Mouse (Mus musculus) embryonic facial prominence, embryonic 13.5 days (tissue): ENCODE measurements around the gene Siah2. TPM values are rescaled to one million over a fixed set of nuclear protein-coding genes. Genes with fewer than 3 reads are reported as not detected.

Experiments used
- ATAC-seq: fragments of 200-750 bp; cut with Nextera tagmentation; 2 replicates; pipeline ENCODE4 v1.8.0; 2017; ENCODE audit warnings: low read depth; ENCODE audit not compliant: insufficient number of reproducible peaks, insufficient read depth, low FRiP score, low TSS enrichment
- H3K27ac ChIP-seq: fragments of 300-500 bp; sonication (generic); 2 replicates; pipeline ENCODE4 v1.5.1; 2015; ENCODE audit warnings: moderate library complexity, mild to moderate bottlenecking, inconsistent platforms
- H3K27me3 ChIP-seq: fragments of 300-500 bp; sonication (generic); 2 replicates; pipeline ENCODE4 v1.6.1; 2015; ENCODE audit warnings: mild to moderate bottlenecking, inconsistent platforms
- H3K36me3 ChIP-seq: fragments of 300-500 bp; sonication (generic); 2 replicates; pipeline ENCODE4 v1.6.1; 2015; ENCODE audit warnings: mild to moderate bottlenecking, inconsistent platforms
- H3K4me1 ChIP-seq: fragments of 300-500 bp; sonication (generic); 2 replicates; pipeline ENCODE4 v1.6.1; 2015; ENCODE audit warnings: inconsistent platforms
- H3K4me2 ChIP-seq: fragments of 300-500 bp; sonication (generic); 2 replicates; pipeline ENCODE4 v1.6.1; 2015; ENCODE audit warnings: moderate library complexity, mild to moderate bottlenecking, inconsistent platforms
- H3K4me3 ChIP-seq: fragments of 300-500 bp; sonication (generic); 2 replicates; pipeline ENCODE4 v1.5.1; 2015; ENCODE audit warnings: mild to moderate bottlenecking, inconsistent platforms
- H3K9ac ChIP-seq: fragments of 300-500 bp; sonication (generic); 2 replicates; pipeline ENCODE4 v1.6.1; 2015; ENCODE audit warnings: mild to moderate bottlenecking, inconsistent platforms
- H3K9me3 ChIP-seq: fragments of 300-500 bp; sonication (generic); 2 replicates; pipeline ENCODE4 v1.6.1; 2016; ENCODE audit warnings: inconsistent platforms
- WGBS: fragments of 180-500 bp; shearing (Covaris S2); methylation state at CpG from one replicate; pipeline ENCODE4 v1.1.7; 2015; ENCODE audit warnings: mixed read lengths; 5-methylcytosine and 5-hydroxymethylcytosine counted together
- polyA plus RNA-seq: library from polyadenylated mRNA; unstranded; fragments of >200 nt; fragmentation: Nextera tagmentation; extraction: Ambion mirVana; gene quantifications from 2 replicates; pipeline ENCODE4 v1.2.1, GENCODE M21; 2015

Gene Siah2
- polyA plus RNA-seq, result 5.3 and 5.5 TPM in 2 replicates

DNA sequence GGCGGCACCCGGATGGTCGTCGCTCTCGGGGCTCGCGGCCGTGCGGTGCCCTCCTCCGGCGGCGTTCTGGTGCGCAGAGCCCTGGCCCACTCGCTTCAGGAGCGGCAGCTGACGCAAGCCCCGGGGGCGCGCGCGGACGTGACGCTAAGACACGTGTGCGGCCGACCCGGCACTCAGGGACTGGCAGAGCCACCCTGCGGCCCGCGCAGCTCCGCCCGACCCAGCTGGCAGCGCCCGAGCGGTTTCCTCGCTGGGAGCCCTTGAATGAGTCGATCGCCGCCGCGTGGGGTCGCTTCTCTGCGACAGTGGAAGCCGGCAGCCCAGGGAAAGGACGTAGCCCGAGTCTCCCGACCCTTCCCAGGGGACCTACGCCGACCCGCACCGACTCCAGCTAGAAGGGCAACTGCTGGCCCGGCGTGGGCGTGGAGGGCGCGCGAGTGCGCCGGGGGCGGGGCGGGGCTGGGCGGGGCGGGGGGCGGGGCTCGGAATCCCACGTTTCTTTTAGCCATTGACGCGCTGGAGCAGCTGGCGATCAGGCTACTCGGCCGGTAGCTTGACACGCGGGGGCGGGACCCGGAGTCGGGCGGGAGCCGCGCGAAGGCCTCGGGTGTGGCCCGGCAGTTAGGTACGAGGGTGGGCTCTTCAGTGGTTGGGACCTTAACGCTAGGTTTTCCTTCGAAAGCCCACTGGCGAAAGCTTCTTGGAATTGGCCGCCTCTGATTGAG is at the start of gene Siah2:
TSS of gene Siah2 (minus strand) at position 404 of the 725 bp plus-strand sequence.
- peak within 1 kb of the TSS; percentile 92 for H3K4me2 ChIP-seq
- peak; percentile 93 for ATAC-seq
- peaks cover 8% of the 10 kb centered on the region for H3K27me3 ChIP-seq
- under 1% methylated on average over 76 of the region's 87 CpGs for WGBS
- peak within 1 kb of the TSS; percentile 85 for H3K27ac ChIP-seq
- H3K9me3 ChIP-seq, result no peaks in the 10 kb centered on the region
- H3K4me3 ChIP-seq, result peak within 1 kb of the TSS; percentile 68
- H3K9ac ChIP-seq, result peak within 1 kb of the TSS; percentile 87
- H3K36me3 ChIP-seq, result no peaks in the 10 kb centered on the region
- H3K4me1 ChIP-seq, result peaks cover 29% of the 10 kb centered on the region

- no peak overlapping the region for H3K9ac ChIP-seq
- H3K4me3 ChIP-seq, result no peak overlapping the region
- H3K9me3 ChIP-seq, result no peaks in the 10 kb centered on the region
- no peaks in the 10 kb centered on the region for H3K36me3 ChIP-seq
- H3K4me2 ChIP-seq, result no peak overlapping the region
- no peaks in the 10 kb centered on the region for H3K4me1 ChIP-seq
- H3K27me3 ChIP-seq, result no peaks in the 10 kb centered on the region
- WGBS, result 68% methylated on average over 2 of the region's 2 CpGs
- no peak for ATAC-seq
- no peak overlapping the region for H3K27ac ChIP-seq
Measured at GRCm38 (mm10) chr3:58739536-58739935, 47.3 kb upstream of the Siah2 start.

GRCm38 (mm10) chr3:58738346-58739089 is 46.3 kb upstream of the Siah2 start:
- Histone ChIP-seq H3K27ac (no peak overlapping the region), H3K36me3 (no peaks in the 10 kb centered on the region), H3K4me2 (no peak overlapping the region), H3K4me3 (no peak overlapping the region), H3K9ac (no peak overlapping the region), H3K9me3 (no peaks in the 10 kb centered on the region), H3K4me1 (no peaks in the 10 kb centered on the region), H3K27me3 (no peaks in the 10 kb centered on the region)
- WGBS, result 20% methylated on average over 6 of the region's 6 CpGs
- ATAC-seq, result no peak

- no peak for ATAC-seq
- Histone ChIP-seq H3K4me1 (peaks cover 7% of the 10 kb centered on the region), H3K27ac (no peak overlapping the region), H3K36me3 (no peaks in the 10 kb centered on the region), H3K9me3 (no peaks in the 10 kb centered on the region), H3K9ac (no peak overlapping the region), H3K4me2 (no peak overlapping the region), H3K27me3 (no peaks in the 10 kb centered on the region), H3K4me3 (no peak overlapping the region)
- WGBS, result 39% methylated on average over 5 of the region's 5 CpGs
Measured at GRCm38 (mm10) chr3:58731520-58731919, 39.3 kb upstream of the Siah2 start.

DNA sequence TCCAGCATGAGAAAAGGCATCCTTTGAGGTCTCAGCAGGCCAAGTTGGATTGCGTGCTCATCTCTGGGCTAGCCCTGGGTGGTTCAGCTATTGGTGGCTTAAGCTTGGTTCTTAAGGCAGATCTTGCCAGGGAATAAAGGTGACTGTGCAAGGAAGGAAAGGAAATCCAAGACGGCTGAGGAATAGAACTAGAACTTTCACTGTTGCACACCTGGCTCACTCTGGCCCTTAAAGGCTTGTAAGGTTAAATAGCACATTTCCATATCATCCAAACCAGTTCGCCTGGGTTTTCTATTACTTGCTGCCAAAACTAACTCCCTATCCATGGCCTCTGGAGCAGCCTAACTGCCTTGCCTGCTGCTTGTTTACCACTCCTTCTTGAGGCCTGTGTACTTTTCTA is 38.4 kb upstream of the Siah2 start:
- WGBS, result 68% methylated on average over 3 of the region's 3 CpGs
- no peak overlapping the region for H3K4me3 ChIP-seq

DNA sequence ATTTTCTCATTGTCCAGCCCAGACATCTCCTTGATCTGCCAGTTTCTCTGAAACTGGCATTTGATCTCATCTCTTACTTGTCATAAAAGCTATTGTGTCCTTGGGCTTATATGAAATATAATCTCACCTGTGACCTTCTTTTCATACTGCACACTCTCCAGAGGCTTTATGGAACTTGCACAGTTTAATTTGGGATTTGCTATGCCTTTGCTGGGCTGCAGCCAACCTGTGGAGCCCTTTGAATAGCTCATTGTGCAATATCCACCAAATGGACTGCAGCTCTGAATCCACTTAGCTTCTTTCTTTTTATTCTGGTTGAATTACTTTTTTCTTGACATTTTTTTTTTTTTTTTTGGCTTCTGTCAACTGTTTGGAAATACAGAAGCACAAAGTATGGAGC is 37.3 kb upstream of the Siah2 start:
- Histone ChIP-seq H3K4me2 (no peak overlapping the region), H3K4me3 (no peak overlapping the region), H3K36me3 (no peaks in the 10 kb centered on the region), H3K9ac (no peak overlapping the region), H3K9me3 (no peaks in the 10 kb centered on the region), H3K4me1 (peaks cover 7% of the 10 kb centered on the region), H3K27ac (no peak overlapping the region; the same call in 1 of the 2 replicates), H3K27me3 (no peaks in the 10 kb centered on the region)
- no peak for ATAC-seq

More for the DNA sequence above, 38.4 kb upstream of the Siah2 start:
- Histone ChIP-seq H3K4me2 (no peak overlapping the region), H3K27ac (no peak overlapping the region; the same call in 1 of the 2 replicates), H3K9ac (no peak overlapping the region), H3K4me1 (peaks cover 7% of the 10 kb centered on the region), H3K9me3 (no peaks in the 10 kb centered on the region), H3K27me3 (no peaks in the 10 kb centered on the region), H3K36me3 (no peaks in the 10 kb centered on the region)
- no peak for ATAC-seq

DNA sequence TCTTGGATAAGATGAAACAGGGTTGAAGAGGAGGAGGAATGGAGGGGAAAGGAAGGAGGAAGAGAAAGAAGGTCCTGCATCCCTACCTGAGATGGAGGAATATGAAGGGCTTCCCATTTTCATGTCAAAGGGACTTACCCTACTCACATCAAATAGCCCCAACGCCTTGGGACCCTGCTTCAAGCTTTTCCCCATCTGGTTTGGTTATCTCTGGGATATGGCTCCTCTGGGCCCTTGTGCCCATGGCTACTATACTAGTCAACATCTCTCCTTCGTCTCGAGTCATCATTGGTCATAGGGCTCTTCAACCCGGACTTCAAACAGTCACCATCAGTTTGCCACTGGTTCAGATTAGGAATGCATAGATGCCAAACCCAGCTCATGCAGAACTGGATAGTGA is 35.4 kb upstream of the Siah2 start:
- no peak for ATAC-seq
- WGBS, result 77% methylated on average over 4 of the region's 4 CpGs
- H3K4me2 ChIP-seq, result no peak overlapping the region

DNA sequence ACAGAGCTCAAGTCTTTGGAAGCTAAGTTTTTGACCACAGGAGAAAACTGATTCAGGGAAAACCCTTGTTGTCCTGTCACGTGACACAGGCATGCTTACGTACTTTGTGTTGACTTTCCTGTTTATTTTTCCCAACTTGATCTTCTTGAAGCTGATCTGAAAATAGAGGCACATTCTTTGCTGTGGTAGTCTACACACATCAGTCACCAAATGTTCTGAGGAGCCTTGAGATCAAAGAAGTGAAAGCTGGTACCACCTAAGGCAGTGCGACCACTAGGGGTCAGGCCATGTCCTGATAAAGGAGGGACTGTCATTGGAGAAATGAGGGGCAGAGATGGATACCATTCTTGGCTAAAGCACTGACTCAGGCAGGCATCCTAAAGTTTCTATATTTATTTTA is 34.8 kb upstream of the Siah2 start:
- Histone ChIP-seq H3K27me3 (no peaks in the 10 kb centered on the region), H3K36me3 (no peaks in the 10 kb centered on the region), H3K9ac (no peak overlapping the region), H3K4me1 (peaks cover 7% of the 10 kb centered on the region), H3K4me2 (no peak overlapping the region), H3K4me3 (no peak overlapping the region), H3K9me3 (no peaks in the 10 kb centered on the region), H3K27ac (no peak overlapping the region)
- 52% methylated on average over 3 of the region's 3 CpGs for WGBS
- no peak for ATAC-seq

More for the DNA sequence above, 35.4 kb upstream of the Siah2 start:
- Histone ChIP-seq H3K36me3 (no peaks in the 10 kb centered on the region), H3K27me3 (no peaks in the 10 kb centered on the region), H3K4me1 (peaks cover 7% of the 10 kb centered on the region), H3K27ac (no peak overlapping the region), H3K9me3 (no peaks in the 10 kb centered on the region), H3K9ac (no peak overlapping the region), H3K4me3 (no peak overlapping the region)

GRCm38 (mm10) chr3:58726374-58726773 is 34.2 kb upstream of the Siah2 start:
- Histone ChIP-seq H3K9ac (no peak overlapping the region), H3K9me3 (no peaks in the 10 kb centered on the region), H3K4me3 (no peak overlapping the region), H3K36me3 (no peaks in the 10 kb centered on the region), H3K4me2 (no peak overlapping the region), H3K4me1 (peaks cover 3% of the 10 kb centered on the region), H3K27me3 (no peaks in the 10 kb centered on the region), H3K27ac (no peak overlapping the region)
- WGBS, result 82% methylated on average over 3 of the region's 3 CpGs
- ATAC-seq, result no peak

GRCm38 (mm10) chr3:58724815-58725214 is 32.6 kb upstream of the Siah2 start:
- Histone ChIP-seq H3K4me3 (no peak overlapping the region), H3K9ac (no peak overlapping the region), H3K36me3 (no peaks in the 10 kb centered on the region), H3K27me3 (no peaks in the 10 kb centered on the region), H3K27ac (no peak overlapping the region), H3K9me3 (no peaks in the 10 kb centered on the region), H3K4me2 (no peak overlapping the region), H3K4me1 (peaks cover 3% of the 10 kb centered on the region; the same call in 1 of the 2 replicates)
- ATAC-seq, result no peak

DNA sequence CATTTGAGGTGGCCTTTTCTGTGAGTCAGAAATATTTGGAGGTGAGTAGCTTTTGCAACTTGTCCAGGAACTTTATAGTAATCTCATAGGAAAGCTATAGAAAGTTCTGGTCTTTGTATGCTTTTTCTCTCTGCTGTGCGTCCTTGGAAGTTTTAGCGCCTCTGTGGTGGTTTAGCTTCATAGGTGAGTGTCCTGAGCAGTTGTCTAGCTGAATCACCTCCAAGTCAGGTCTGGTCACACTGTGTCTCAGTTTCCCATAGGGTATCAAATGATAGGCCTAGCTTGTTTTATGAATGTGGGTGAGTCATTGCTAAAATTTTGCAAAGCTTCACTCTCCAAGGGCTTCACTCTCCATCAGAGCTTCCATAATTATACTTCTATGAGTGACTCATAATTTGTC is 31.5 kb upstream of the Siah2 start:
- ATAC-seq, result no peak

More for the DNA sequence above, 31.5 kb upstream of the Siah2 start:
- H3K4me1 ChIP-seq, result peaks cover 3% of the 10 kb centered on the region; the same call in 1 of the 2 replicates
- no peak overlapping the region for H3K4me3 ChIP-seq
- no peak overlapping the region for H3K9ac ChIP-seq
- no peak overlapping the region for H3K27ac ChIP-seq
- H3K27me3 ChIP-seq, result no peaks in the 10 kb centered on the region
- no peak overlapping the region for H3K4me2 ChIP-seq
- no peaks in the 10 kb centered on the region for H3K9me3 ChIP-seq
- no peaks in the 10 kb centered on the region for H3K36me3 ChIP-seq
- 95% methylated on average over 2 of the region's 2 CpGs for WGBS
